Mouse (Mus musculus) lung, embryonic 16.5 days (tissue): ENCODE measurements at regions not wholly inside any gene's neighbourhood (a gene's known extent, or its start where the extent isn't known, plus 50 kb on each side); places are given as distances from the start of the nearest gene placed in this dataset.
A peak's percentile ranks its signal among the peaks of the same experiment; 100 is the strongest.

ENCODE experiments used
- ATAC-seq: fragments of 200-750 bp; cut with Nextera tagmentation; 2 replicates; pipeline ENCODE4 v1.8.0; 2017; ENCODE audit warnings: low read depth, mild to moderate bottlenecking, moderate library complexity
- H3K27ac ChIP-seq: fragments of 300-500 bp; sonication (generic); 2 replicates; pipeline ENCODE4 v1.5.1; 2014; ENCODE audit warnings: mild to moderate bottlenecking, control low read depth, low read length
- H3K27me3 ChIP-seq: fragments of 300-500 bp; sonication (generic); 2 replicates; pipeline ENCODE4 v1.6.1; 2014; ENCODE audit warnings: low read depth, low read length, mixed read lengths; ENCODE audit not compliant: control insufficient read depth, insufficient read depth
- H3K36me3 ChIP-seq: fragments of 300-500 bp; sonication (generic); 2 replicates; pipeline ENCODE4 v1.6.1; 2014; ENCODE audit warnings: low read length; ENCODE audit not compliant: control insufficient read depth, insufficient read depth
- H3K4me1 ChIP-seq: fragments of 300-500 bp; sonication (generic); replicated peaks from 2 replicates; pipeline ENCODE4 v1.6.1; 2014; ENCODE audit warnings: low read length, mixed read lengths; ENCODE audit not compliant: control insufficient read depth, insufficient read depth
- H3K4me2 ChIP-seq: fragments of 300-500 bp; sonication (generic); 2 replicates; pipeline ENCODE4 v1.6.1; 2014; ENCODE audit warnings: low read depth, low read length, control low read depth
- H3K4me3 ChIP-seq: fragments of 300-500 bp; sonication (generic); 2 replicates; pipeline ENCODE4 v1.5.1; 2014; ENCODE audit warnings: mild to moderate bottlenecking, low read length, control low read depth
- H3K9ac ChIP-seq: fragments of 300-500 bp; sonication (generic); 2 replicates; pipeline ENCODE4 v1.6.1; 2014; ENCODE audit warnings: low read length, control low read depth
- H3K9me3 ChIP-seq: fragments of 300-500 bp; sonication (generic); 2 replicates; pipeline ENCODE4 v1.6.1; 2016; ENCODE audit warnings: low read length; ENCODE audit not compliant: control insufficient read depth
- whole genome bisulfite sequencing: fragments of 180-500 bp; shearing (Covaris S2); extraction: QIAGEN DNeasy Blood & Tissue Kit; methylation state at CpG from one replicate; pipeline ENCODE4 v1.1.7; 2014; 5-methylcytosine and 5-hydroxymethylcytosine counted together

GRCm38 (mm10) chr4:106195497-106196166, 120.4 kb upstream of the Usp24 start:
- Histone ChIP-seq H3K4me1 (peaks cover 8% of the 10 kb centered on the region; the same call in 1 of the 2 replicates), H3K9me3 (no peaks in the 10 kb centered on the region), H3K9ac (no peak overlapping the region), H3K36me3 (no peaks in the 10 kb centered on the region), H3K4me3 (no peak overlapping the region), H3K4me2 (no peak overlapping the region), H3K27ac (no peak overlapping the region), H3K27me3 (no peaks in the 10 kb centered on the region)
- 64% methylated on average over 3 of the region's 3 CpGs for WGBS
- ATAC-seq: no peak

- ATAC-seq: peak; percentile 56; the same call in 1 of the 2 replicates
- H3K4me2 ChIP-seq: peak overlapping the region; percentile 25; the same call in 1 of the 2 replicates
Measured at GRCm38 (mm10) chr4:106199833-106200232, 116.2 kb upstream of the Usp24 start.

GRCm38 (mm10) chr4:106200241-106200640, 115.8 kb upstream of the Usp24 start:
- Histone ChIP-seq H3K27me3 (no peaks in the 10 kb centered on the region), H3K9ac (no peak overlapping the region), H3K9me3 (no peaks in the 10 kb centered on the region), H3K4me1 (peaks cover 8% of the 10 kb centered on the region; the same call in 1 of the 2 replicates), H3K4me2 (peak overlapping the region; percentile 25; the same call in 1 of the 2 replicates), H3K36me3 (no peaks in the 10 kb centered on the region), H3K4me3 (no peak overlapping the region), H3K27ac (no peak overlapping the region; the same call in 1 of the 2 replicates)
- 47% methylated on average over 6 of the region's 6 CpGs for WGBS
- ATAC-seq: peak; percentile 52; the same call in 1 of the 2 replicates

More at GRCm38 (mm10) chr4:106199833-106200232, 116.2 kb upstream of the Usp24 start:
- no peaks in the 10 kb centered on the region for H3K27me3 ChIP-seq
- H3K4me3 ChIP-seq: no peak overlapping the region
- no peaks in the 10 kb centered on the region for H3K9me3 ChIP-seq
- no peak overlapping the region for H3K9ac ChIP-seq
- WGBS: 27% methylated on average over 11 of the region's 11 CpGs
- H3K4me1 ChIP-seq: peaks cover 8% of the 10 kb centered on the region; the same call in 1 of the 2 replicates
- H3K27ac ChIP-seq: peak overlapping the region; percentile 31; the same call in 1 of the 2 replicates
- no peaks in the 10 kb centered on the region for H3K36me3 ChIP-seq

GRCm38 (mm10) chr4:106202554-106202953, 113.5 kb upstream of the Usp24 start:
- ATAC-seq: no peak
- WGBS: 38% methylated on average over 3 of the region's 3 CpGs

GRCm38 (mm10) chr4:106205200-106205599, 110.8 kb upstream of the Usp24 start:
- no peaks in the 10 kb centered on the region for H3K36me3 ChIP-seq
- no peaks in the 10 kb centered on the region for H3K27me3 ChIP-seq
- 69% methylated on average over 2 of the region's 2 CpGs for WGBS
- H3K27ac ChIP-seq: no peak overlapping the region
- no peak overlapping the region for H3K4me3 ChIP-seq
- H3K4me1 ChIP-seq: peaks cover 2% of the 10 kb centered on the region; the same call in 1 of the 2 replicates
- no peak for ATAC-seq
- H3K9ac ChIP-seq: no peak overlapping the region
- H3K4me2 ChIP-seq: no peak overlapping the region
- no peaks in the 10 kb centered on the region for H3K9me3 ChIP-seq

More at GRCm38 (mm10) chr4:106202554-106202953, 113.5 kb upstream of the Usp24 start:
- peaks cover 8% of the 10 kb centered on the region; the same call in 1 of the 2 replicates for H3K4me1 ChIP-seq
- no peak overlapping the region for H3K27ac ChIP-seq
- no peak overlapping the region for H3K4me3 ChIP-seq
- H3K9ac ChIP-seq: no peak overlapping the region
- no peak overlapping the region for H3K4me2 ChIP-seq
- H3K9me3 ChIP-seq: no peaks in the 10 kb centered on the region
- no peaks in the 10 kb centered on the region for H3K36me3 ChIP-seq
- no peaks in the 10 kb centered on the region for H3K27me3 ChIP-seq

GRCm38 (mm10) chr4:106206023-106206422, 110.0 kb upstream of the Usp24 start:
- ATAC-seq: no peak
- H3K36me3 ChIP-seq: no peaks in the 10 kb centered on the region
- no peak overlapping the region for H3K4me2 ChIP-seq
- 35% methylated on average over 2 of the region's 2 CpGs for WGBS
- H3K27ac ChIP-seq: no peak overlapping the region
- no peaks in the 10 kb centered on the region for H3K4me1 ChIP-seq
- H3K27me3 ChIP-seq: no peaks in the 10 kb centered on the region
- no peak overlapping the region for H3K4me3 ChIP-seq
- no peaks in the 10 kb centered on the region for H3K9me3 ChIP-seq
- no peak overlapping the region for H3K9ac ChIP-seq

- Histone ChIP-seq H3K9ac (no peak overlapping the region), H3K9me3 (no peaks in the 10 kb centered on the region), H3K27me3 (no peaks in the 10 kb centered on the region), H3K4me2 (no peak overlapping the region), H3K27ac (no peak overlapping the region), H3K36me3 (no peaks in the 10 kb centered on the region), H3K4me1 (no peaks in the 10 kb centered on the region), H3K4me3 (no peak overlapping the region)
- ATAC-seq: no peak
- WGBS: 62% methylated on average over 11 of the region's 11 CpGs
Measured at GRCm38 (mm10) chr4:106209465-106209864, 106.5 kb upstream of the Usp24 start.

- no peak overlapping the region for H3K9ac ChIP-seq
- no peak overlapping the region for H3K4me3 ChIP-seq
- H3K27ac ChIP-seq: no peak overlapping the region
- H3K9me3 ChIP-seq: no peaks in the 10 kb centered on the region
- WGBS: 92% methylated on average over 1 of the region's 1 CpGs
- H3K27me3 ChIP-seq: no peaks in the 10 kb centered on the region
- H3K4me1 ChIP-seq: no peaks in the 10 kb centered on the region
- no peak overlapping the region for H3K4me2 ChIP-seq
- ATAC-seq: no peak
- H3K36me3 ChIP-seq: no peaks in the 10 kb centered on the region
Measured at GRCm38 (mm10) chr4:106209975-106210374, 106.0 kb upstream of the Usp24 start.

GRCm38 (mm10) chr4:106214170-106214569, 101.8 kb upstream of the Usp24 start:
- Histone ChIP-seq H3K4me3 (no peak overlapping the region), H3K4me2 (no peak overlapping the region), H3K27me3 (no peaks in the 10 kb centered on the region), H3K4me1 (no peaks in the 10 kb centered on the region), H3K36me3 (no peaks in the 10 kb centered on the region), H3K9me3 (no peaks in the 10 kb centered on the region), H3K27ac (no peak overlapping the region), H3K9ac (no peak overlapping the region)
- 87% methylated on average over 5 of the region's 5 CpGs for WGBS
- no peak for ATAC-seq
